Mouse (Mus musculus): ENCODE data around the gene Orai1. TPM values are rescaled to one million over a fixed set of nuclear protein-coding genes. Genes with fewer than 3 reads are reported as not detected.

Orai1 gene
- total RNA-seq, 1 experiment from 2014 or later = 13.4 TPM

DNA sequence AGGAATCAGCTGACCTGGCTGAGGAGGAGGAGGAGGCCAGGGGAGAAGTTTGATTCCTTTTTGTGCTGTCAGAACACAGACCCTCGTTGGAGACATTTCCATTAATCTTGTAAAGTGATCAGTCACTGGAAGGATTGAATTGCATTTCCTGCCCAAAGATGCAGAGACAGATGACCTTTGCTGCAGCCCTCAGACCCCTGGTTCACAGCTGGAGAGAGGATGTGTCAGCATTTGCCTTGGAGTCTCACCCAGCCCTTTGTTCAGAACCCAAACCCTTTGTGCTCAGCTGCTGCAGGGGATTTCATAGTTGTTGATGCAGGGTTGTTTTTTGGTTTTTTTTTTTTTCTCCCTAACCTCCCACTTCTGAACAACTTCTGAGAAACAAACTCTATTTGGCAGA is 20.0 kb upstream of the Orai1 start:
- DNase-seq = no peak

DNA sequence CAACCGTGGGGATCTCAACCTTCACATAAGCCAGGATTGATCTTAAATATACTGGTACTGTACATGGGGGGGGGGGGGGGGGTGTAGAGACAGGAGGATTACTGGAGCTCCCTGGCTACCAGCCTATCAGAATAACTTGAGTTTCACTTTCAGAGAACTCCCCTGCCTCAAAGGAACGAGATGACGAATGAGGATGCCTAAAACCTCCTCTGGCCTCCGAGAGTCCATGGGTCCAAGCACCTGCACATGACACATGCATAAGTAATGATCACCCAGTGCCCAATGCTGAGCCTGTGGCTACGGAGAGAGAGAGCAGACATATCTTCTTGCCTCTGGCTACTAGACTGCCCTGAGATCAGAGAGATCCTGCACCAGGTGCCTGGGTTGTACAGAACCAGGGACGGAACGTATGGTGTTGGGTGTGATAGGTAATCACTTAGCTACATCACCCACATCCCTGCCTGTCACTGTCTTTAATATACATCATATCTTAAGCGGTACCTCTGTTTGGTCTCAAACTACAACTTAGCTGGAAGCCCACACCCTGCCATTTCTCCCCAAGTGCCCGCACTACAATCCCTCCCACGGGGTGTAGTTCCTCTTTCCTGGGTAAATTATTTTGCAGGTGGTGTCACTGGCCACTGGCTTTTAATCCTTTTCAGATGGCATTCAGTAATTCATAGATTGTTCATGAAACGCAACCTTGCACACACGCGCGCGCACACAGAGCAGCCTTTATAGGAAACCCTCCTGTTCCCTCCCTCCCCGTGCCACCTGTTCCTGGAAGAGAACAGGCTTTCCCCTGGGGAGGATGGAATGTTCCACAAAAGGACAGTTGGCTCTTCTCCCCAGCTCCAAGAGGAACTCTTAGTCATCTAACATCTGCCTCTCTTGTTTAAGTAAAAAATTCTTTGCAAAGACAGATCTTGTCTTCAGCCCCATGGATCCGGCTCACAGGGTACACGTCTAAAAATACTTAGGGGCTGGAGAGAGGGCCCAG is 17.4 kb upstream of the Orai1 start:
- DNase-seq = no peak

DNA sequence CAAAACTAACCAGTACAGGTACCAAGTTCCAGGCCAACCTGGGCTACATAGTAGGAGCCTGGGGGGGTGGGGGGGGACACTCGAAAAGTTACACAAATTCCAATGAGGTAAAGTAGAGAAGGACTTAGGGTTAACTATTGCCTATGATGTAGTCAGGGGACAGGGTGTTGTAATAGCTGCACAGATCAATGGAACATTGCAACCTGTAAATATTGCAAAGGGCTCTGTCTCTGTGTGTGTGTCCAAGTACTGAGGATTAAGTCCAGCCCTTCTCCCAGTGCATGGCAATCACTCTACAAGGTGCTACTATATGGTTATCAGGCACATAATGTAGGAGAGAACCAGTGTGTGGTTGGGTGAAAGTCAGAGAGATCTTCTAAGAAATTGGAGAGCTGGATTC is 14.0 kb upstream of the Orai1 start:
- DNase-seq = no peak

DNA sequence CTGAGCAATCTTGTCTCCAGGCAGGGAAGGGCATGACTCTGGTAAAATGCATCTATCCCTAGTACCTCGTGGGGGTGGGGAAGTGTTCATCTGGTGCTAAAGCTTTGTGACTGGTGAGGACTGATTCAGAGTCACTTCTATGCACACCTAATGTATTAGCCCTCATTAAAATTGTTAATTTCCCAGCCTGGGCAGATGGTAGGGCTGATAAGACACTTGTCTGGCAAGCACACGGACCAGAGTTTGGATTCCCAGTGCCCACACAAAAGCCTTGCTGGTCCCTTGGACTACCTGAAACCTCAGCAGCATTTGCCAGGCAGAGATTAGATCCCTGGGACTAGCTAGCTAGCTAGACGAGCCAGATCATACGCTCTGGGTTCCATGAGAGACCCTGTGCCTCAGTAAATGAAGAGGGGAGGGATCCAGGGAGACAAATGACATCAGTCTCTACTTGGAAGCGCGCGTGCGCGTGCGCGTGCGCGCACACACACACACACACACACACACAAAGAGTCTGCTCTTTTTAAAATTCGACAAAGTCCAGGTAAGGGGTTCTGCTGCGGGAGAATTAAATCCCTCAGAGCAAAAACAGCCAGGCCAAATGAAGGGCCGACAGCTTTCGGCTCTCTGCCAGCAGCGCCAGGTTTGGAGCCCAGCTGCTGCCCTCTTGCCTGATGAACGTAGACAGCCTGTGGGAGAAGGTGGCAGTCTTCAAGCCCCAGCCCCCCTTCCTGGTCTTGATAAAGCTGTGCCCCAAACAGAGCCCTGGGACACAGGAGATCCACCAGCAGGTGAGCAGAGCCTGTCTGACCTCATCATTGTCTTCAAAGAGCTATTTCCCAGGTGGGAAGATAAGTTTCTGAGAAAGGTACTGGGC is 8.9 kb upstream of the Orai1 start:
- no peak for DNase-seq

DNA sequence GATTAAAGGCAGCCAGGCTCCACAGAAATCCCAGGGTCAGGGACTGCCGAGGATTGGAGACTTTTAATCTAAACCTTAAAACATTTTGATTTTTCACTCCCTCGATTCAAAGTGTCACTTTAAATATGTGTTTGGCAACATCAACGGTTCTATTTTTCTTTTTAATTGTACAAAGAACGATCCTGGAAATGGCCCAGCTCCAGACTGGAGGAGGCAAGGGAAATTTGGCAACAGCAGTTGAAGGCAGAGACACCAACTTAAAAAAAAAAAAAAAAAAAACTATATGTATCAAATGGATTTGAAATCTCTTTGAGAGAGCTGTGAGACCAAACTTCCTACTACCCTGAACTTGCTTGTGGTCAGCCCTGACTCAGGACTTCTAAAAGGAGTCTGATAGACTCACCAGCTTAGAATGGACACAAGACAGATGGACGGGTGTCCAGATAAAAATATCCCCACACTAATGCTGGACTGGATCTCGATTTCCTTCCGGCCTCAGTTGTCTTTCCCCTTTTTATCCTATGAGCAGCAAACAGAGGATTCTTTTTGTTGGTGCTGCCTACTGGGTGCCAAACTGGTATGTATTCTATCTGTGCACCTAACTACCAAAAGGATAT is 5.9 kb upstream of the Orai1 start:
- no peak for DNase-seq

DNA sequence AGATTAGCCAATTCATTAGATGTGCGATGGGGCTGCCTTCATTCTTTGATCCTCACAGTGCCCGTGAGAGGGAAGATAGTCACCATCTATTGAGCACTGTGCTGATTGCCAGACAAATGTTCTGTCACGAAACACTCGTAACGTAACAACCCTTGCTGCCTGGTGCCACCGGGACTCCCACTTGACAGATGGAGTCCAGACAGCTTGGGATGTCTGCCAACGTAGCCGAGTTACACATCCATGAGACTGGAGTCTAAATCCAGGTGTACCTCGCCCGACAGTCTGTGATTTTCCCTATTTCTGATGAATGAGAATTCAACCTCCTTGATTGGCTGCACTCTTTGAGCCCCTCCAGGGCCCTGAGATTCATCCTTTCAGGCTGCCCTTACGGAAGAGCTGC is 5.0 kb upstream of the Orai1 start:
- DNase-seq = no peak

DNA sequence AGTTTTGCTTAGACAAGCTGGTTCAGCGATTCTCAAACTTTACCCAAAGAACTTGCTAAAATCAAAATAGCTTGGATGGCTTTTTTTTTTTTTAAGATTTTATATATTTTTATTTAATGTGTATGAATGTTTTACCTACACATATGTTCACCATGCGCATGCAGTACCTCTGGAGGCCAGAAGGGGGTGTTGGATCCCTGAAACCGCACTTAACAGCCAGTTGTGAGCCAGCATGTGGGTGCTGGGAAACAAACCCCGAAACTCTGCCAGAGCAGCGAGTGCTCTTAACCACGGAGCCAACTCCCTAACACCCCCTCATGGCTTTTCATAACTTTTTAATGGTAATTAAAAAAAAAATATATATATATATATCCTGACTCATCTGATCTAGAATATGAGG is 4.1 kb upstream of the Orai1 start:
- DNase-seq = no peak

DNA sequence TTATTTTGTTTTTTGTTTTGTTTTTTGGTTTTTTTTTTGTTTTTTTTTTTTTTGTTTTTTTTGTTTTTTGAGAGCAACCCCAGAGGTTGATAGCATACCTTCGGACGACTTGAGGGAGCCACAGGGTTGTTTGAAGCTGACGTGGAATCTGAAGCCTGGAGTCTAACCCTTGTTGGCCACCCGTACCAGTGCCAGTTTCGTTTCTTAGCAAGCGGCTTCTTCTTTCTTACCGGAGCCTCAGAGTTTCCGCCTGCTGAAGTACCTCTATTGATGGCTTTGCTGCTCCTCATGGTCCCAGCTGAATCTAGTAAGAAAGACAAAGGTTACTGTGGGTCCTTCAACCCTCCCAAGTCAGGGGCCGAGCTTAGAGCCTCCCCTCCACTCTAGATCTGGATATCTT is 3.2 kb upstream of the Orai1 start:
- DNase-seq = no peak

DNA sequence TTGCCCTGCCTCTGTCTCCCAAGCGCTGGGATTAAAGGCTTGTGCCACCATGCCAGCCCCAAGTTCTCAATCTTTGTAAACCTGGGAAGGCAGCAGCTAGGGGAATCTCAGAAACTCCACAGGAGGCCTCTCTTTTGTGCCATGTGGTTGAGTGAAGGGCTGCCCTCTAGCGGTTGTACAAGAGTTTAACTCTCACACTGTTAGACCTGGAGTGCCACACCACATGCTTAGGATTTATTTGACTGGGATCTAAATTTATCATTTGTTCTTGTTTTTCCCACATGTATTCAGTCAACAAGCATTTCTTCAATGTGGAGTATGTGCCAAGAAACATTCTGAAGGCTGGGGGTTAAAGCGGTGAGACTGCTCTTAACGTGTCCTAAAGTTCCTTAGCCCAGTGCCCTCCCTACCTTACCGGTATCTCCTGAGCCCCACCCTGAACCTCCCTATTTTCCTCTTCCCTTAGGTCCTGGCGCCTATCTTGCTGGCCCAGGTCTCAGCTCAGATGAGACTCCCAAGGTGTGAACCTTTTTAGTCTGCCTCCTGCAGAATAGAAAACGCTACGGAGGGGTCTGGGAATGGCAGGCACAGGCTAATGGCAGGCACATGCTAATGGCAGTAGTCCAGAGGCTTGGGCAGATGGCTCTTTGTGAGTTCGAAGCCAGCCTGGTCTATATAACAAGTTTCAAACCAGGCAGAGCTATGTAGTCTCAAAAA is 1.1 kb upstream of the Orai1 start:
- DNase-seq = peak; percentile 58

DNA sequence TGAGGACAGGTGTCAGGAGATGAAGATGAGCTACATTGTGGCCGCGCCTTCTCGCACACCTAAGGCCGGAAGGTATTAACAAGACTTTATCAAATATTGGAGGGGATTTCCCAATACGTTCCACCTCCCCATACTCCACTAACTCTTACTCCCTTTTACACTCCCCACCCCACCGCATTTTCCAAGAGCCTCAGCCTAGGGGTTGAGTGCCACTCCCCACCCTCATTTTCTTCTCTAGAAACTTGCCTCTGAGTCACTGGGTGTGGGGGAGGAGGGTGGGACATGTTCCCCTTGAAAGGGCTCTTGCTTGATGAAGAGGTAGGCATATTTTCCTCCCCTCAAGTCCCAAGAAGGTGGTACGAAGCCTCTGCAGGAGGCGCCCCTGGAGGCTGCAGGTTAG is 1.0 kb downstream of the Orai1 start:
- no peak for DNase-seq

DNA sequence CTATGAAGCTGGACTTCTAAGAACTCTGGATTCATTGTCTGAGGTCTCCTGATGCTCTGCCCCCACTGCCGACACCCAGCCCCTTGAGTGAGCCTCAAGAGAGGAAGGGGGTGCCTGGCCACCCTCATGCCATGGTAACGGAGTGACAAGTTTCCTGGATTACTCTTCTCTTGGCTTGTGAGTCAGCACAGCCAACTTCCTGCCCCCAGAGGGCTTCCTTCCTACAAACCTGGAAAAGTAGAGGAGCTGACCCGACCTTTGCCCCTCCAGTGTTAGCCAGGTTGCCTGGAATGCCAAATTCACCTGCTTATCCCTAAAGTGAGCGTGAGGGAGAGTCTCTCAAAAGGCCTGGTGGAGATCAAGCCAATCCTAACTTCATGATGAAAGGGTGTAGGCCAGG is 2.6 kb downstream of the Orai1 start:
- DNase-seq = no peak

DNA sequence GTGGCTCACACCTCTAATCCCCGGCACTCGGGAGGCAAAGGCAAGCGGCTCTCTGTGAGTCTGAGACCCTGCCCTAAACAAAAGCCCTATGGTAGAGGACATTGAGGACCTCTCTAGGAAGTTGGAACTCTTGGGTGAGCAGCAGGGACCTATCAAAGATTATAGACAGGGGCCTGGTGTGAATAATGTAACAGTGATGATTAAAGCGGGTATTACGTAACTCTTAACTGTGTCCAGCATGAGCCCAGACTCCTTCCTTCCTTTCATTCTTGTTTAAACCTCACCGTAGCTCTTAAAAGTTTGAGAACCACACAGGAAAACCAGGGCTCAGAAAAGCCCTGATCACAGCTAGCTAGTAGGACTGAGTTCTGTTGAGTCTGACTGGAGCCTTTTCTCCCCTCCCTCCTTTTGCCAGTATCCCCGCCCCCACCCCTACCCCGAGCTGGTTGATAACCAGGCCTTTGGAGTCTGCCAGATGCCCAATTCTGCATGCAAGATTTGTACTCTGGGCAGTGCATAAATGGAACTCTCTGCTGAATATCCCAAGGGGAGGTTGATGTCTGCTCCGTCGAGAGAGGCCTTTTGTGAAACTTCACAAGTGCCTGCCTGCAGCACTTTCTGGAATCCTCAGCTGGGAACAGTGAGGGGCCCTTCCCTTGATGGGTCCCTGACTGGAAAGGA is 4.6 kb downstream of the Orai1 start:
- DNase-seq = no peak

DNA sequence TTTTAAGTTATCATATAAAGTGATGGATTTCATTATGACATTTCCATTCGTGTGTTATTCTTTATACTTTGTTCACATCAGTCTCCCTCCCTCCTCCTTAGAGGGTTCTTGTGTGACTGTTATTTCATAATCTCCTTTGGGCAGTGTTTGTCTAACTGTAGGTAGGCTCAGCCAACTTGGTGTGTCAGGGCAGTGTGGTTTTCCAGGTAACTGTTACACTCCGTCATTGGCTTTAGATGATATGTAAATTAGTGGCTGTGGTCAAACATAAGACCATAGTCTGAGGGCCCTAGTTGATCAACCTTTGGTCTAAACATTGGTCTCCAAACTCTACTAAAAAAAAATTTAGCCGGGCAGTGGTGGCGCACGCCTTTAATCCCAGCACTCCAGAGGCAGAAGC is 5.6 kb downstream of the Orai1 start:
- no peak for DNase-seq

DNA sequence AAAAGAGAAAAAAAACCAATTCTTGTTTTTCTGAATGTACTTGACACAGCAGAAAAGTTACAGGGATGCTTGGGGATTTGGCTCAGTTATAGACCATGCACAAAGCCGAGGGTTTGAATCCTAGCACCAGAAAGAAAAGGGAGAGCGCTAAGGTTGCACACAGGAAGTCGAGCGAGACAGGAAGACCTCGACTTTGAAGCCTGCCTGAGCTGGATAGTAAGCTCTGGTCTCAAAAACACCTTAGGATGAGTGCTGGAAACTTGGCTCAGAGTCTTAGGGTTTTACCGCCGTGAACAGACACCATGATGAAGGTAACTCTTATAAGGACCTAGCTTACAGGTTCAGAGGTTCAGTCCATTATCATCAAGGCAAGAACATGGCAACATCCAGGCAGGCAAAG is 6.6 kb downstream of the Orai1 start:
- DNase-seq = no peak

DNA sequence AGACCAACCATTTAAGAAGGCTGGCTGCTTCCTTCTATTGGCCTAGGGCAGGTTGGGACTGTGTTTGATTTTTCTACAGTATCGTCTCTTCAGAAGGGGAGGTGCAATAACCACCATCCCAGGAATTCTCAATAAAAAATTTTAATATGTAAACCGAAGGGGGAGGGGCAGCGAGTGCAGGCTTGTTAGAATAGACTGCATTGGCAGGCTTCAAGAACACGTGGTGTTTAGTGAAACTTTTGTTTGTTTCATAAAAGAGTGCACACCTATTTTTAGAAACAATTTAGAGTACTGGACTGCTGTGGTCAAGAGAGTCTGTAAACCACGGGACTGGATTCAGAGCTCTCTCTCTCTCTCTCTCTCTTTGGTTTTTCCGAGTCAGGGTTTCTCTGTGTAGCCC is 8.2 kb downstream of the Orai1 start:
- no peak for DNase-seq

DNA sequence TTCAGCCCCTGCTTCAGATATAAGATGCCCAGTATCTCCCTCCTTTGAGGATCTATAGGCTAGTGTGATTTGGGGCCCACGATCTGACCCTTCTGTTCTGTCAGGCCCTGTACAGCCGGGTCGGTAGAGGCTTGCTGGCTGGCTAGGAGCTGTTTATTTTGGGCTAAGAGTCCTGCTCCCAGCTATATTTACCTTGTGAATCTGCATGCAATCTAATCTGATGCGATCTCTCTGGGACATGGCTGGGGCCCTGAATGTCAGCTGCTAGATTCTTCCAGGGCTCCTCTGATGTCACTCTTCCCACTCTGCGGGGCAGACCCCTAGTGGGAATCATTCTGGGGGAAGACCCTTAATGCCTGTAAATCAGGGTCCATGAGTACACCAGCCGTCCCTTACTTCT is 9.4 kb downstream of the Orai1 start:
- no peak for DNase-seq

DNA sequence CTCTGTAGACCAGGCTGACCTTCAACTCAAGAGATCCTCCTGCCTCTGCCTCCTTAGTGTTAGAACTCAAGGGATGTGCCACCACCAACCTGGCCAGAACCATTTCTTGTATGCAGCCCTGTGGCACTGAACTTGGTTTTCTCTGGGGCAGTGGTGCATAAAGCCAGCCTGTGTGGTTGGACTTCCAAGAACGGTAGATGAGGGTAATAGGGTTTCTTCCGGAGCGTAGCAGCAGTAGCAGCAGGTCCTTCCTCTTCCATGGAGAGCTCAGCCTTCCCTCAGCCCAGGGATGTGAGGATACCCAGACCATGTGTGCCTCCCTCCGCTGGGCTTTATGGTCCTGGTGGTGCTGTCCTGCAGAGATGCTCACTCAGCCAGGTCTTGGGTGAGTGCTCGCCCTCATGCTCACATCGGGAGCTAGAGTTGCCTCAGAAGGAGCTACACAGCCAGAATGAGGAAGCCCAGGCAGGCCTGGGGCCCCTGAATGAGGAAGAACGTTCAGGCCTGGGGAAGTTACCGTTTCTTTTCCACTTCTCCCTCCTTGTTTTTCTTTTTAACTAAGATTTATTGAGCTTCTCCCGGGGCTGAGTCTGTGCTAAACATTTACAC is 10.2 kb downstream of the Orai1 start:
- DNase-seq = no peak

DNA sequence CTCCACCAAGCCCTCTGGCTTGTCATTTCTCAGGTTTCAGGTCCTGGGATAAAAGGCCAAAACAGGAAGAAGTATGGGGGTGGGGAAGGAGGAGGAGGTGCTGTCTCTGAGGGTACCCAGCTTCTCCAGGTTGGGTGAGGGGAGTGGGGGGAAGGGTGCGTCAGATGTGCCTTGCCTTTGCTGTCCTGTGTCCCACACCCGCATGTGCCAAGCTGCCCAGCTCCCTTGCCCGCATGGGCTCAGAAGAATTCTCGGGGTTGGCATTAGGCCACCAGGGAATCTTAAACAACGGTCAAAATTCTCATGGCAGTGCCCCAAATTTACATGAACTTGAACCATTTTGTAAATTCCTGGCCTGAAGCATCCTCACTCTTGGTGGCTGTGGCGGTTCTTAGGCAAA is 11.5 kb downstream of the Orai1 start:
- DNase-seq = no peak

DNA sequence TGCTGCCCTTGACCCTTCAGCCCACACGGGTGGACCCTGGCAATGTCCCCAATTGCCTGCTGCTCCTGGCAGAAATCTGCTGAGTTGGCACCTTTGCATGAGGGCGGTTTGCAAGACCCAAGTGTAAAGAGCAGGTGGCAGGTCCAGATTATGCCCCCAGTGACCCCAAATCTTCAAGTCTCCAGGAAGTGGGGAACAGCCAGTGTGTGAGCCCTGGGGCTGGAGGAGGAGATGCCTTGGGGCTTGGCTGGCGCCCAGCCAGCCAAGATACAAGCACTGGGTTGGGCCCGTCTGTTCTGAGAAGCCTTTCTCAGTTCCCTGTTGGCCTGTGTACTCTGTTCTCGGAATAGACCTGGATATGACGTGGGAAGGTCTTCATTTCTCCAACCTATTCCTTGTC is 12.6 kb downstream of the Orai1 start:
- DNase-seq = no peak

DNA sequence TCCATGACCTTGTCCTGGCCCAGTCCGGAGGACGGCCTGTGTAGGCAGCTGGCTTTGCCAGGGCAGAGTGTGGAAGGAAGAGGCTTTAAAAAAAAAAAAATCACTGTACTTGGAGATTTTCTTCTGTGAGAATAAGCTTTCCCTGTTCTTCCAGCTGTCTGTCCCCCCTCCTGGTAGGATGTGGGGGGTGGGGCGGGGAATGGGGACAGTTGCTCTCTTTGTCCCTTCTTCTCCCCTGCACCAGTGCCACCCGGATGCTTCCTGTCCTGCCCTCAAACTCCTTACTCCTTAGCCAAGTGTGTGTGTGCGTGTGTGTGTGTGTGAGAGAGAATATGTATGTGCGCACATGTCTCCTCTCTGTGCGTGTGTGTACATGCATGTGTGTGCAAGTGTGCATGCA is 14.9 kb downstream of the Orai1 start:
- DNase-seq = no peak

DNA sequence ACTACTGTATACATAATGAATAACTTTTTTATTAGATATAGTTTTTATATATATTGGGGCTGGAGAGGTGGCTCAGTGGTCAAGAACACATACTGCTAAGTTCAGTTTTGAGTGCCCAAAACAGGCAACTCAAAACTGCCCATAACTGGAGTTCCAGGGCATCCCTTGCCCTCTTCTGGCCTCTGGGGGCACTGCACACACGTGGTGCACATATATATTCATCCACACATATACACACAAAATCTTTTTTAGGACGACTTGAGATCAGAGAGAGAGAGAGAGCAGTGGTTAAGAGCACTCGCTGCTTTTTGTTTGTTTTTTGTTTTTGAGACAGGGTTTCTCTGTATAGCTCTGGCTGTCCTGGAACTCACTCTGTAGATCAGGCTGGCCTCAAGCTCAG is 16.4 kb downstream of the Orai1 start:
- DNase-seq = no peak
